Mouse (Mus musculus): ENCODE data around the gene Lysmd4.

- peak; percentile 60 for TF ChIP-seq GATA1 (IDR thresholded peaks at IDR 0.05; ENCODE audit: low read length)
- TF ChIP-seq TAL1 (IDR thresholded peaks at IDR 0.05; ENCODE audit: low read length) = no peak
Observed at GRCm38 (mm10) chr7:67296419-67296818, 74.1 kb downstream of the Lysmd4 start.
